Mouse (Mus musculus): ENCODE measurements around the gene Csrp3. TPM values are rescaled to one million over a fixed set of nuclear protein-coding genes. Genes with fewer than 3 reads are reported as not detected.

Csrp3 gene
- polyA plus RNA-seq, 1 experiment from 2014 or later: 10.0 TPM

DNA sequence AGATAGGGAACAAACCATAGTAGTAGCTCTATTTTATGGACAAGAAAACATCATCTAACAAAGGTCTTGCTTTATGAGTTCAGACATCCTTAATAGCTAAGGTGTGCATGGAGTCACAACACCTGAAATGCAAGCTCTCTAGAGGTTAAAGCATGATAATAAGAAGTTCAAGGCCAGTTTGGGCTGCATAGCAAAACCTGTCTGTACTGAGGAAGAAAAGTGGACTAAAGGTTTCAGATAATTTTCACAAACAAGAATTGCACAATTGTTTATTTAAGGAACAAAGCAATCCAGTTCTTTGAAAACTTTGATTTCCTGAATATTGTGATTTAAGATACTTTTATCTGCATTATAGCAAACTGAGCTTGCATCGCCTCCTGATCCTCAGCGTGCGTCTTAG is 24.2 kb downstream of the Csrp3 start:
- 0 out of 2 replicates have a peak, but pooled peaks cover 7% of the 10 kb centered on the region for H3K27me3 ChIP-seq (replicated peaks)
- no peaks in the 10 kb centered on the region for H3K4me1 ChIP-seq
- H3K9me3 ChIP-seq (replicated peaks): no peaks in the 10 kb centered on the region
- H3K4me2 ChIP-seq: no peak overlapping the region
- no peak overlapping the region for H3K4me3 ChIP-seq (replicated peaks)
- ATAC-seq (ENCODE audit: low FRiP score): no peak
- H3K27ac ChIP-seq (replicated peaks): no peak overlapping the region
- WGBS: 96% methylated on average over 3 of the region's 3 CpGs
- peaks cover 89% of the 10 kb centered on the region for H3K36me3 ChIP-seq
- H3K9ac ChIP-seq (replicated peaks): no peak overlapping the region

- ATAC-seq (ENCODE audit: low FRiP score): no peak
- peaks cover 89% of the 10 kb centered on the region for H3K36me3 ChIP-seq
Measured at GRCm38 (mm10) chr7:48821654-48822053, 26.2 kb downstream of the Csrp3 start.

GRCm38 (mm10) chr7:48813594-48813993 is 34.2 kb downstream of the Csrp3 start:
- H3K4me3 ChIP-seq (replicated peaks): no peak overlapping the region
- H3K9me3 ChIP-seq (replicated peaks): no peaks in the 10 kb centered on the region
- H3K4me2 ChIP-seq: no peak overlapping the region
- no peaks in the 10 kb centered on the region for H3K27me3 ChIP-seq (replicated peaks)
- 81% methylated on average over 1 of the region's 1 CpGs for WGBS
- H3K4me1 ChIP-seq: no peaks in the 10 kb centered on the region
- H3K27ac ChIP-seq (replicated peaks): no peak overlapping the region
- no peak overlapping the region for H3K9ac ChIP-seq (replicated peaks)
- ATAC-seq (ENCODE audit: low FRiP score): no peak
- peaks cover 51% of the 10 kb centered on the region for H3K36me3 ChIP-seq

More at GRCm38 (mm10) chr7:48821654-48822053, 26.2 kb downstream of the Csrp3 start:
- H3K4me2 ChIP-seq: no peak overlapping the region
- H3K9me3 ChIP-seq (replicated peaks): no peaks in the 10 kb centered on the region
- H3K4me3 ChIP-seq (replicated peaks): no peak overlapping the region
- no peaks in the 10 kb centered on the region for H3K27me3 ChIP-seq (replicated peaks)
- 92% methylated on average over 5 of the region's 5 CpGs for WGBS
- no peak overlapping the region for H3K27ac ChIP-seq (replicated peaks)
- H3K9ac ChIP-seq (replicated peaks): no peak overlapping the region
- H3K4me1 ChIP-seq: no peaks in the 10 kb centered on the region

DNA sequence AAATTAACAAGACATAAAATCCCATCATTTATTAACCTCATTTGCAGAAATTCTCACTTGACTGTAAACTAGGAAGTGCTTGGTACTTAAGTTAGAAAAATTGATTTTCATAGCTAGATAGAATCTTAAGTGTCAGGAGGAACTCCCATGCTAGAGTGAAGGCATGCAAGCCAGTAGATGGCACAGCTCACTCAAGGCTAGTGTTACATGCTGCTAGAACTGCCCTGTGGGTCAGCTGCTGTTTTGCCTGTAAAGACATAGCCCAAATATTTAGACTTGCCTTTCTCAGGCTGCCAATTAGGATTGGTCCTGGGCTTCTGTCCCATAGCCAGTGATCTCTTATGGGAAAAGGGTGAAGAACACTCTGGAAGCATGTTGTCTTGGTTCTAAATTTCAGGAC is 35.5 kb downstream of the Csrp3 start:
- no peaks in the 10 kb centered on the region for H3K4me1 ChIP-seq
- no peaks in the 10 kb centered on the region for H3K9me3 ChIP-seq (replicated peaks)
- H3K27me3 ChIP-seq (replicated peaks): no peaks in the 10 kb centered on the region
- no peak overlapping the region for H3K4me2 ChIP-seq
- no peak for ATAC-seq (ENCODE audit: low FRiP score)
- no peak overlapping the region for H3K27ac ChIP-seq (replicated peaks)
- peaks cover 48% of the 10 kb centered on the region for H3K36me3 ChIP-seq
- no peak overlapping the region for H3K4me3 ChIP-seq (replicated peaks)
- no peak overlapping the region for H3K9ac ChIP-seq (replicated peaks)

DNA sequence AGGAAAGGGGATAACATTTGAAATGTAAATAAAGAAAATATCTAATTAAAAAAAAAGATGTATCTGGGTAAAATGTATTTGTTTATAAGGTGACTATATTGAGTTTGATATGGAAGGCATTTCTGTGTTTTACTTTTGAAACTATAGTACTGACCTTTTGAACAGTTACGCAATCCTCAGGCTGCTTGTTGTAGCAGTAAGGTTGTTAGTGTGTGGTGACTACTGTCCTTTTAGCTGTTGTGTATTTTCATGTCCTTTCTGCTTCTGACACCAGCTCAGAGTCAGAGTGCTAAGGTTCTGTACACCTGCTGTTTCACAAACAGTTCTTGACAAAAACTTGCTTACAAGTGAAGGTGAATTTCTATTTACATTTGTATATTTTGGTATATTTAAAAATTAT is 37.2 kb downstream of the Csrp3 start:
- no peak overlapping the region for H3K9ac ChIP-seq (replicated peaks)
- no peak overlapping the region for H3K27ac ChIP-seq (replicated peaks)
- no peaks in the 10 kb centered on the region for H3K4me1 ChIP-seq
- no peak for ATAC-seq (ENCODE audit: low FRiP score)
- no peaks in the 10 kb centered on the region for H3K27me3 ChIP-seq (replicated peaks)
- peaks cover 52% of the 10 kb centered on the region for H3K36me3 ChIP-seq
- WGBS: 98% methylated on average over 1 of the region's 1 CpGs
- H3K4me2 ChIP-seq: no peak overlapping the region
- no peak overlapping the region for H3K4me3 ChIP-seq (replicated peaks)
- no peaks in the 10 kb centered on the region for H3K9me3 ChIP-seq (replicated peaks)

DNA sequence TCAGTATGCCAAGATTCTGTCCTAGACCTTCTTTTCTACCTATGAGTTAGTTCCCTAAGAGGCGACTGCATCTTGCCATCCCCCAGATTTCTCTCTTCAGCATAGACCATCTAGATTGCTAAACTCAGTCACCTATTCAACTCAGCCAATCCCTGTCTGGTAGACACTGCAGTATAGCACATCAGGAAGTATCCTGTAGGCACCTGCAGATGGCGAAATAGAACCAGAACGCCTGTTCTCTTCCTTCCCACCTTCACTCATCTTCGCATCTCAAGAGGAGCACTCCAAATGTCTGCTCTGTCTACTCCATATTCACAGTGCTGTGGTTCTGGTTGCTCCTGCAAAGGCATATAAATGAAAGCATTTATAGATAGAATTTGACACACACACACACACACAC is 41.2 kb downstream of the Csrp3 start:
- Histone ChIP-seq H3K27ac (replicated peaks) (no peak overlapping the region), H3K4me3 (replicated peaks) (no peak overlapping the region), H3K9me3 (replicated peaks) (no peaks in the 10 kb centered on the region), H3K4me2 (no peak overlapping the region), H3K27me3 (replicated peaks) (no peaks in the 10 kb centered on the region), H3K9ac (replicated peaks) (no peak overlapping the region), H3K36me3 (peaks cover 58% of the 10 kb centered on the region), H3K4me1 (no peaks in the 10 kb centered on the region)
- no peak for ATAC-seq (ENCODE audit: low FRiP score)
- 90% methylated on average over 4 of the region's 4 CpGs for WGBS

DNA sequence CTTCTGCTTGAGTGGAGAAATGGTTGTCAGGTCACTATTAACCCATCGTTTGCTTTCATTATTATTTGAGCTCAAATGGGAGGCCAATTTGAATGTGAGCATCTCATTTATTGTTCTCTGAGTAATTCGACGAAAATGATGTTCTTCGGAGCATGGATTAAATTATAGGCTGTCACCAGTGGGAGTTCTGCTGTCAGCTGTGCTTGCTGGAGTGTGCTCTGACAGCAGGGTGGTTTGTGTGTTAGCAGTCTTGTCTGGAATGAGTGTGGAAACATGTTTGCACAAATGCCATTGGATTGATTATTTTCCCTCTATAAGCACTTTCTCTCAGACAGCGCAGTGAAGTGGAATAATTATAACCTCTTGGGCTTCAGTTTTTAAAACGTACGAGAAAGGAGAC is 44.5 kb downstream of the Csrp3 start:
- Histone ChIP-seq H3K27me3 (replicated peaks) (no peaks in the 10 kb centered on the region), H3K9me3 (replicated peaks) (no peaks in the 10 kb centered on the region), H3K36me3 (peaks cover 48% of the 10 kb centered on the region), H3K27ac (replicated peaks) (no peak overlapping the region), H3K4me3 (replicated peaks) (no peak overlapping the region), H3K4me2 (no peak overlapping the region), H3K4me1 (no peaks in the 10 kb centered on the region), H3K9ac (replicated peaks) (no peak overlapping the region)
- WGBS: 60% methylated on average over 7 of the region's 7 CpGs
- no peak for ATAC-seq (ENCODE audit: low FRiP score)

- Histone ChIP-seq H3K36me3 (peaks cover 8% of the 10 kb centered on the region), H3K9ac (replicated peaks) (no peak overlapping the region), H3K4me1 (peaks cover 8% of the 10 kb centered on the region), H3K4me2 (no peak overlapping the region), H3K4me3 (replicated peaks) (no peak overlapping the region), H3K27me3 (replicated peaks) (no peaks in the 10 kb centered on the region), H3K27ac (replicated peaks) (no peak overlapping the region), H3K9me3 (replicated peaks) (no peaks in the 10 kb centered on the region)
- no peak for ATAC-seq (ENCODE audit: low FRiP score)
- 80% methylated on average over 3 of the region's 3 CpGs for WGBS
Measured at GRCm38 (mm10) chr7:48795130-48795529, 52.7 kb downstream of the Csrp3 start.

DNA sequence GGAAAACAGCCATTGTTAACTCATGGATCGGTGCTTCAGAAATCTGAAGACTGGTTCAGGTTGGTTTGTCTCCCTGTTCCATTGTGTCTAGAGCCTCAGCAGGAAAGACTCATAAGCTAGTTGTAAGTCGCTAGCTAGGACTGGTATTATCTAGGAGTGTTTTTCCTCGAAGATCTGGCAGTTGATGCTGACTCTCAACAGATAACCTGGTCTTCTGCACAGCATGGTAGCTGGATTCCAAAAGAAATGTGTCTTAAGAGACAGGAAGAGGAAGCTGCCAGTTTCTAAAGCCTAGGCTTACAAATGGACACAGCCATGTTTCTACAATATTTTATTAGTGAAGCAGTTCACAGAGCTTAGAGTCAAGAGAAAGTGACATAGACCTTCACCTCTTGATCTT is 56.4 kb downstream of the Csrp3 start:
- Histone ChIP-seq H3K4me1 (peaks cover 21% of the 10 kb centered on the region), H3K27me3 (replicated peaks) (no peaks in the 10 kb centered on the region), H3K36me3 (peaks cover 4% of the 10 kb centered on the region; the same call in 1 of the 2 replicates), H3K27ac (replicated peaks) (no peak overlapping the region), H3K4me2 (peak overlapping the region; percentile 77; the same call in 1 of the 2 replicates), H3K9me3 (replicated peaks) (no peaks in the 10 kb centered on the region), H3K9ac (replicated peaks) (no peak overlapping the region), H3K4me3 (replicated peaks) (no peak overlapping the region)
- ATAC-seq (ENCODE audit: low FRiP score): no peak
- 87% methylated on average over 3 of the region's 3 CpGs for WGBS

GRCm38 (mm10) chr7:48790117-48790516 is 57.7 kb downstream of the Csrp3 start:
- H3K4me2 ChIP-seq: peak overlapping the region; percentile 77
- no peak overlapping the region for H3K9ac ChIP-seq (replicated peaks)
- no peaks in the 10 kb centered on the region for H3K9me3 ChIP-seq (replicated peaks)
- peaks cover 21% of the 10 kb centered on the region for H3K4me1 ChIP-seq
- WGBS: 30% methylated on average over 4 of the region's 4 CpGs
- no peak overlapping the region for H3K27ac ChIP-seq (replicated peaks)
- H3K4me3 ChIP-seq (replicated peaks): peak overlapping the region; percentile 95
- H3K36me3 ChIP-seq: no peaks in the 10 kb centered on the region
- ATAC-seq (ENCODE audit: low FRiP score): no peak
- no peaks in the 10 kb centered on the region for H3K27me3 ChIP-seq (replicated peaks)

DNA sequence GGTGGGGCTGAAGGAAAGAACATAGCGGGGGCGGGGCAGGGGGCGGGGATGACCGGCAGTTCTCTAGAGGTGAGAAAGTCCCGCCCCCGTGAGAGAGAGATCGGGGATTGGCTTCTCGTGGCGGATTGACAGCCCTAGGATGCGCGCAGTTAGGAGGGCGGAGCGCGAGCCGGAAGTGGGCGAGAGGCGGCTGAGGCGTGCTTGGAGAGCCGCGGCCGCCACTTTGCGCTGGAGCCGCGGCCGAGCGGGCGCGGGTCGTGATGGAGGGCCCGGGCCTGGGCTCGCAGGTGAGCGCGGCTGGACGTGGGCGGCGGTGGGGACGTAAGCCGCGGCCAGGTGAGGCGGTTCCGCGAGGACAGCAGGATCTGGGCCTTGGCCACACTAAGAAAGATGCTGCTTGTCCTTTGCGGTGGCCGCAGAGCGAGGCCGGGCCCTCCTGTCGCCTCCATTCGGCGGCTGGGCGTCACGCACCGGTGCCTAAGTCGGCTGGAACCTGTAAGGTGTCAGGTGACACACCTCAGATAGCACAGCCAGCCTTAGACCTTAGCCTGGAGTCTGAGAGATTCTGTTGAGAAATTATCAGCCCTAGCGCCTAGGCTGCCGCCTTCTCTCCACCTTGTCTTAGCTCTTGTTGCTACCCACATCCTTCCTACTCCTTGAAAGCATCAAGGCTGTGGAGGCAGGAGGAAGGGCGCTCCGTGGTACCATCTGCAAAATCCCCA is 58.8 kb downstream of the Csrp3 start, which contains the start of gene Zdhhc13:
Gene Zdhhc13 (plus strand): TSS at position 153 of the 722 bp plus-strand sequence.
- H3K9ac ChIP-seq (replicated peaks): peak within 1 kb of the TSS; percentile 85

GRCm38 (mm10) chr7:48788348-48788747 is 59.5 kb downstream of the Csrp3 start:
- WGBS: 58% methylated on average over 3 of the region's 3 CpGs
- peak overlapping the region; percentile 56; the same call in 1 of the 2 replicates for H3K27ac ChIP-seq (replicated peaks)
- peak; percentile 27; the same call in 1 of the 2 replicates for ATAC-seq (ENCODE audit: low FRiP score)

More for the DNA sequence above, 58.8 kb downstream of the Csrp3 start, which contains the start of gene Zdhhc13:
- peak within 1 kb of the TSS; percentile 89 for H3K27ac ChIP-seq (replicated peaks)
- H3K9me3 ChIP-seq (replicated peaks): no peaks in the 10 kb centered on the region
- peaks cover 21% of the 10 kb centered on the region for H3K4me1 ChIP-seq
- H3K4me2 ChIP-seq: peak within 1 kb of the TSS; percentile 77
- WGBS: 0% methylated on average over 53 of the region's 57 CpGs
- peak within 1 kb of the TSS; percentile 95 for H3K4me3 ChIP-seq (replicated peaks)
- no peaks in the 10 kb centered on the region for H3K27me3 ChIP-seq (replicated peaks)
- peak; percentile 99 for ATAC-seq (ENCODE audit: low FRiP score)
- no peaks in the 10 kb centered on the region for H3K36me3 ChIP-seq

More at GRCm38 (mm10) chr7:48788348-48788747, 59.5 kb downstream of the Csrp3 start:
- Histone ChIP-seq H3K9ac (replicated peaks) (no peak overlapping the region), H3K36me3 (no peaks in the 10 kb centered on the region), H3K27me3 (replicated peaks) (no peaks in the 10 kb centered on the region), H3K9me3 (replicated peaks) (no peaks in the 10 kb centered on the region), H3K4me2 (peak overlapping the region; percentile 77), H3K4me1 (peaks cover 21% of the 10 kb centered on the region), H3K4me3 (replicated peaks) (peak overlapping the region; percentile 95)
